ENCODE assay signal across 15 mouse cellular contexts in genomic region chr7:28084215-28084614, GRCm38 (mm10). TPM values are rescaled to one million over a fixed set of nuclear protein-coding genes. Genes with fewer than 3 reads are reported as not detected.
DNase-seq lines count a peak whose midpoint lies in the region; ATAC-seq and TF ChIP-seq lines count a peak whose summit lies in the region.
"Had no signal": no experiment of that assay in that cellular context is flagged by ENCODE, and none has a peak within 500 bp of the region (broad histone marks: within the 10 kb centered on the region; RNA-seq: fewer than 3 reads in every experiment).

No protein-coding gene starts in this region.

- ATAC-seq in kidney, embryonic 16.5 days (ENCODE audit: low FRiP score, low TSS enrichment) = no peak
- no peak for ATAC-seq in intestine, embryonic 16.5 days
- ATAC-seq: activated CD4-positive, CD25-positive, alpha-beta regulatory T cell, adult 4 months; hindbrain, embryonic 16.5 days had no signal

- TF ChIP-seq CTCF in kidney, adult 2 months (conservative IDR thresholded peaks at IDR 0.05; ENCODE audit: insufficient read depth, insufficient read length, low read depth, low read length) = no peak
- TF ChIP-seq CTCF in brain, embryonic 14.5 days (IDR thresholded peaks at IDR 0.05; ENCODE audit: borderline replicate concordance, extremely low read depth, insufficient read depth, insufficient read length) = no peak

- no peaks in the 10 kb centered on the region for H3K27me3 ChIP-seq in kidney, adult 2 months (replicated peaks; ENCODE audit: control insufficient read depth, insufficient read depth, low read length)
- no peaks in the 10 kb centered on the region for H3K27me3 ChIP-seq in kidney, embryonic 16.5 days (ENCODE audit: insufficient read depth, low read length)
- no peaks in the 10 kb centered on the region for H3K27me3 ChIP-seq in intestine, embryonic 16.5 days (replicated peaks; ENCODE audit: control insufficient read depth, insufficient read depth, low read length)
- H3K27me3 ChIP-seq: embryonic facial prominence, embryonic 12.5 days; stomach, embryonic 15.5 days had no signal

- no peak overlapping the region for H3K27ac ChIP-seq in kidney, adult 2 months (ENCODE audit: insufficient read depth, low read depth, low read length)
- no peak overlapping the region for H3K27ac ChIP-seq in kidney, embryonic 16.5 days (ENCODE audit: low read length)
- no peak overlapping the region for H3K27ac ChIP-seq in intestine, embryonic 16.5 days (ENCODE audit: low read length)
- H3K27ac ChIP-seq: embryonic facial prominence, embryonic 12.5 days; heart, adult 2 months; limb, embryonic 15.5 days; stomach, embryonic 15.5 days had no signal

- no peak for TF ChIP-seq POLR2A in kidney, adult 2 months (IDR thresholded peaks at IDR 0.05; ENCODE audit: low read depth, low read length)
- TF ChIP-seq POLR2A in brain, embryonic 14.5 days (IDR thresholded peaks at IDR 0.05; ENCODE audit: borderline replicate concordance, extremely low read depth, insufficient read depth, insufficient read length, poor library complexity, severe bottlenecking) = no peak

- no peaks in the 10 kb centered on the region for H3K9me3 ChIP-seq in kidney, embryonic 16.5 days (ENCODE audit: low read length)
- H3K9me3 ChIP-seq in intestine, embryonic 16.5 days (ENCODE audit: control insufficient read depth, low read length) = no peaks in the 10 kb centered on the region
- H3K9me3 ChIP-seq: embryonic facial prominence, embryonic 12.5 days; limb, embryonic 15.5 days; stomach, embryonic 15.5 days had no signal

- H3K4me3 ChIP-seq in kidney, adult 2 months (ENCODE audit: insufficient read depth, low read depth, low read length) = no peak overlapping the region
- H3K4me3 ChIP-seq in kidney, embryonic 16.5 days (ENCODE audit: low read length) = no peak overlapping the region
- H3K4me3 ChIP-seq in intestine, embryonic 16.5 days (ENCODE audit: low read length) = no peak overlapping the region
- H3K4me3 ChIP-seq: embryonic facial prominence, embryonic 12.5 days; heart, adult 2 months; limb, embryonic 15.5 days; stomach, embryonic 15.5 days had no signal

- no peaks in the 10 kb centered on the region for H3K4me1 ChIP-seq in kidney, adult 2 months (ENCODE audit: control insufficient read depth, insufficient read depth, low read length)
- H3K4me1 ChIP-seq in kidney, embryonic 16.5 days (ENCODE audit: insufficient read depth, low read length) = no peaks in the 10 kb centered on the region
- no peaks in the 10 kb centered on the region for H3K4me1 ChIP-seq in intestine, embryonic 16.5 days (ENCODE audit: control insufficient read depth, insufficient read depth, low read length)
- H3K4me1 ChIP-seq: embryonic facial prominence, embryonic 12.5 days; limb, embryonic 15.5 days; stomach, embryonic 15.5 days had no signal

- WGBS in kidney, adult 2 months = 43% methylated on average over 7 of the region's 7 CpGs
- 57% methylated on average over 7 of the region's 7 CpGs for WGBS in kidney, embryonic 16.5 days
- 79% methylated on average over 7 of the region's 7 CpGs for WGBS in intestine, embryonic 16.5 days

- DNase-seq in kidney, adult 2 months = peak; percentile 37
- peak; percentile 67 for DNase-seq in Muller cell, postnatal 12 days (ENCODE audit: inconsistent ontology term)
- peak; percentile 32 for DNase-seq in brain, embryonic 14.5 days (ENCODE audit: low read depth)
- DNase-seq in layer of hippocampus, postnatal 10 days (ENCODE audit: low spot score in 2 of 2) = peak; percentile 37 to 43
- no peak for DNase-seq in natural killer cell, adult 2 months (ENCODE audit: low spot score in 2 of 2)
- DNase-seq: cerebellum, adult 11 months; heart, adult 2 months; lung, postnatal 10 days had no signal

- H3K4me2 ChIP-seq in kidney, embryonic 16.5 days (replicated peaks; ENCODE audit: low read depth, low read length) = no peak overlapping the region
- H3K4me2 ChIP-seq in intestine, embryonic 16.5 days (ENCODE audit: low read depth, low read length) = no peak overlapping the region
- H3K4me2 ChIP-seq: embryonic facial prominence, embryonic 12.5 days; limb, embryonic 15.5 days; stomach, embryonic 15.5 days had no signal

- no peaks in the 10 kb centered on the region for H3K36me3 ChIP-seq in kidney, adult 2 months (ENCODE audit: control insufficient read depth, insufficient read depth, low read length)
- no peaks in the 10 kb centered on the region for H3K36me3 ChIP-seq in kidney, embryonic 16.5 days (ENCODE audit: insufficient read depth, low read length)
- no peaks in the 10 kb centered on the region for H3K36me3 ChIP-seq in intestine, embryonic 16.5 days (ENCODE audit: control insufficient read depth, insufficient read depth, low read length)
- H3K36me3 ChIP-seq: embryonic facial prominence, embryonic 12.5 days; limb, embryonic 15.5 days; stomach, embryonic 15.5 days had no signal

- no peak overlapping the region for H3K9ac ChIP-seq in kidney, embryonic 16.5 days (replicated peaks; ENCODE audit: low read length)
- no peak overlapping the region for H3K9ac ChIP-seq in intestine, embryonic 16.5 days (ENCODE audit: low read depth, low read length)
- H3K9ac ChIP-seq: embryonic facial prominence, embryonic 12.5 days; limb, embryonic 15.5 days; stomach, embryonic 15.5 days had no signal

RNA-seq across cellular contexts. Expression of gene Fcgbp, which starts 13.2 kb away (rescaled TPM):
- polyA plus RNA-seq in kidney, adult 2 months (2012; rRNA removed) = 7.7 and 10.3 TPM in 2 replicates
- polyA plus RNA-seq in kidney, embryonic 16.5 days (2015; fragmentation: Nextera tagmentation; extraction: Ambion mirVana) = 0.42 and 0.69 TPM in 2 replicates
- 0.20 and 0.22 TPM in 2 replicates for polyA plus RNA-seq in brain, embryonic 14.5 days (2012; rRNA removed)
- total RNA-seq in layer of hippocampus, postnatal 10 days (2021) = 1 to 10 TPM in 1 of 2 experiments, under 1 TPM in 1; 0.89 to 1.7 TPM
- 169 and 217 TPM in 2 replicates for polyA plus RNA-seq in intestine, embryonic 16.5 days (2015; fragmentation: Nextera tagmentation; extraction: Ambion mirVana)

RNA-seq across cellular contexts. Expression of gene Psmc4, which starts 34.3 kb away (rescaled TPM):
- polyA plus RNA-seq in kidney, adult 2 months (2012; rRNA removed) = 107 and 115 TPM in 2 replicates
- 319 and 330 TPM in 2 replicates for polyA plus RNA-seq in kidney, embryonic 16.5 days (2015; fragmentation: Nextera tagmentation; extraction: Ambion mirVana)
- polyA plus RNA-seq in brain, embryonic 14.5 days (2012; rRNA removed) = 228 and 275 TPM in 2 replicates
- total RNA-seq in layer of hippocampus, postnatal 10 days (2021) = 100 to 1,000 TPM; 130 to 137 TPM
- polyA plus RNA-seq in intestine, embryonic 16.5 days (2015; fragmentation: Nextera tagmentation; extraction: Ambion mirVana) = 228 and 263 TPM in 2 replicates

RNA-seq across cellular contexts. Expression of gene 9530053A07Rik, which starts 45.1 kb away (rescaled TPM):
- not detected in 2 replicates for polyA plus RNA-seq in kidney, adult 2 months (2012; rRNA removed)
- polyA plus RNA-seq in kidney, embryonic 16.5 days (2015; fragmentation: Nextera tagmentation; extraction: Ambion mirVana) = not detected in 2 replicates
- polyA plus RNA-seq in brain, embryonic 14.5 days (2012; rRNA removed) = 0.04 and 0.05 TPM in 2 replicates
- under 1 TPM; 0.04 to 0.09 TPM for total RNA-seq in layer of hippocampus, postnatal 10 days (2021)
- polyA plus RNA-seq in intestine, embryonic 16.5 days (2015; fragmentation: Nextera tagmentation; extraction: Ambion mirVana) = 0.06 and 0.10 TPM in 2 replicates
- total RNA-seq: heart, adult 2 months had no signal
- polyA plus RNA-seq: activated CD4-positive, CD25-positive, alpha-beta regulatory T cell, adult 4 months; limb, embryonic 15.5 days had no signal

Comparison
In these comparisons a context has a peak if more than half of its experiments do, and no peak if none do; other contexts are left out.
1. DNase-seq: peak in kidney, adult 2 months (single experiment), Muller cell, postnatal 12 days (single experiment), brain, embryonic 14.5 days (single experiment) and layer of hippocampus, postnatal 10 days (2 of 2); none in natural killer cell, adult 2 months (0 of 2).
2. RNA of gene Fcgbp, which starts 13.2 kb away (polyA plus RNA-seq): 169 to 217 TPM in intestine, embryonic 16.5 days; 7.7 to 10.3 TPM in kidney, adult 2 months, 0.42 to 0.69 TPM in kidney, embryonic 16.5 days and 0.20 to 0.22 TPM in brain, embryonic 14.5 days; every median in the first group is over 10 times any median in the second.